Mouse (Mus musculus): Measurements from ENCODE around the gene Dnajc4. TPM values are rescaled to one million over a fixed set of nuclear protein-coding genes. Genes with fewer than 3 reads are reported as not detected.
A peak's percentile ranks its signal among the peaks of the same experiment; 100 is the strongest.

Dnajc4 gene
- 30.7 and 32.1 TPM in 2 replicates for polyA plus RNA-seq (2015; fragmentation: Nextera tagmentation; extraction: Ambion mirVana)

GRCm38 (mm10) chr19:6992011-6992858, at the start of gene Dnajc4:
TSS of gene Dnajc4 (minus strand) at chr19:6992572.
- peak within 1 kb of the TSS; percentile 53 for H3K4me3 ChIP-seq (replicated peaks; ENCODE audit: low read depth, low read length)
- H3K27me3 ChIP-seq (ENCODE audit: insufficient read depth, low read length) = no peaks in the 10 kb centered on the region
- peak within 1 kb of the TSS; percentile 68 for H3K9ac ChIP-seq (ENCODE audit: low read depth, low read length)
- H3K4me1 ChIP-seq (replicated peaks; ENCODE audit: insufficient read depth, low read length) = peaks cover 30% of the 10 kb centered on the region
- H3K27ac ChIP-seq = peak within 1 kb of the TSS; percentile 73
- WGBS = 1% methylated on average over 37 of the region's 37 CpGs
- peak; percentile 99 for DNase-seq (ENCODE audit: low spot score)
- peak; percentile 93 for ATAC-seq (replicated peaks; ENCODE audit: low FRiP score, low read depth)
- peak; percentile 38 for TF ChIP-seq CTCF (IDR thresholded peaks at IDR 0.05; ENCODE audit: low read depth)
- peak within 1 kb of the TSS; percentile 97 for H3K4me2 ChIP-seq (ENCODE audit: low read length)
- H3K9me3 ChIP-seq (replicated peaks; ENCODE audit: low read length) = no peaks in the 10 kb centered on the region
- no peaks in the 10 kb centered on the region for H3K36me3 ChIP-seq (ENCODE audit: insufficient read depth, low read length)

GRCm38 (mm10) chr19:7041171-7041570, 48.8 kb upstream of the Dnajc4 start:
- H3K4me3 ChIP-seq (replicated peaks; ENCODE audit: low read depth, low read length) = no peak overlapping the region
- DNase-seq (ENCODE audit: low spot score) = no peak
- no peak for ATAC-seq (replicated peaks; ENCODE audit: low FRiP score, low read depth)
- no peaks in the 10 kb centered on the region for H3K9me3 ChIP-seq (replicated peaks; ENCODE audit: low read length)
- peak overlapping the region; percentile 87; the same call in 1 of the 2 replicates for H3K27ac ChIP-seq
- 90% methylated on average over 2 of the region's 2 CpGs for WGBS
- peaks cover 10% of the 10 kb centered on the region; the same call in 1 of the 2 replicates for H3K4me1 ChIP-seq (replicated peaks; ENCODE audit: insufficient read depth, low read length)
- TF ChIP-seq CTCF (IDR thresholded peaks at IDR 0.05; ENCODE audit: low read depth) = no peak
- no peaks in the 10 kb centered on the region for H3K27me3 ChIP-seq (ENCODE audit: insufficient read depth, low read length)
- H3K9ac ChIP-seq (ENCODE audit: low read depth, low read length) = no peak overlapping the region
- H3K36me3 ChIP-seq (ENCODE audit: insufficient read depth, low read length) = no peaks in the 10 kb centered on the region
- H3K4me2 ChIP-seq (ENCODE audit: low read length) = no peak overlapping the region

- ATAC-seq (replicated peaks; ENCODE audit: low FRiP score, low read depth) (no peak), DNase-seq (ENCODE audit: low spot score) (no peak)
- Histone ChIP-seq H3K4me1 (replicated peaks; ENCODE audit: insufficient read depth, low read length) (peaks cover 10% of the 10 kb centered on the region; the same call in 1 of the 2 replicates), H3K4me3 (replicated peaks; ENCODE audit: low read depth, low read length) (peak overlapping the region; percentile 47), H3K9me3 (replicated peaks; ENCODE audit: low read length) (no peaks in the 10 kb centered on the region), H3K27ac (peak overlapping the region; percentile 87), H3K36me3 (ENCODE audit: insufficient read depth, low read length) (no peaks in the 10 kb centered on the region), H3K27me3 (ENCODE audit: insufficient read depth, low read length) (no peaks in the 10 kb centered on the region), H3K9ac (ENCODE audit: low read depth, low read length) (peak overlapping the region; percentile 62), H3K4me2 (ENCODE audit: low read length) (peak overlapping the region; percentile 65)
- TF ChIP-seq CTCF (IDR thresholded peaks at IDR 0.05; ENCODE audit: low read depth) = no peak
- 21% methylated on average over 13 of the region's 13 CpGs for WGBS
Observed at GRCm38 (mm10) chr19:7040637-7041130, 48.3 kb upstream of the Dnajc4 start.

- peaks cover 3% of the 10 kb centered on the region; the same call in 1 of the 2 replicates for H3K36me3 ChIP-seq (ENCODE audit: insufficient read depth, low read length)
- peaks cover 10% of the 10 kb centered on the region; the same call in 1 of the 2 replicates for H3K4me1 ChIP-seq (replicated peaks; ENCODE audit: insufficient read depth, low read length)
- peak within 1 kb of the TSS; percentile 91 for H3K9ac ChIP-seq (ENCODE audit: low read depth, low read length)
- DNase-seq (ENCODE audit: low spot score) (peak; percentile 100), ATAC-seq (replicated peaks; ENCODE audit: low FRiP score, low read depth) (peak; percentile 99)
- peak; percentile 60 for TF ChIP-seq CTCF (IDR thresholded peaks at IDR 0.05; ENCODE audit: low read depth)
- peak within 1 kb of the TSS; percentile 87 for H3K27ac ChIP-seq
- H3K27me3 ChIP-seq (ENCODE audit: insufficient read depth, low read length) = no peaks in the 10 kb centered on the region
- peak within 1 kb of the TSS; percentile 65 for H3K4me2 ChIP-seq (ENCODE audit: low read length)
- under 1% methylated on average over 49 of the region's 49 CpGs for WGBS
- H3K4me3 ChIP-seq (replicated peaks; ENCODE audit: low read depth, low read length) = peak within 1 kb of the TSS; percentile 94
- no peaks in the 10 kb centered on the region for H3K9me3 ChIP-seq (replicated peaks; ENCODE audit: low read length)
Observed at GRCm38 (mm10) chr19:7039841-7040636, 47.7 kb upstream of the Dnajc4 start, which contains the start of gene Stip1. TSS of gene Stip1 (minus strand) at chr19:7039967.

- TF ChIP-seq CTCF (IDR thresholded peaks at IDR 0.05; ENCODE audit: low read depth) = no peak
- peak overlapping the region; percentile 56 for H3K4me2 ChIP-seq (ENCODE audit: low read length)
- ATAC-seq (replicated peaks; ENCODE audit: low FRiP score, low read depth) (peak; percentile 25), DNase-seq (ENCODE audit: low spot score) (peak; percentile 63)
- H3K4me1 ChIP-seq (replicated peaks; ENCODE audit: insufficient read depth, low read length) = peaks cover 10% of the 10 kb centered on the region; the same call in 1 of the 2 replicates
- H3K27me3 ChIP-seq (ENCODE audit: insufficient read depth, low read length) = no peaks in the 10 kb centered on the region
- H3K27ac ChIP-seq = peak overlapping the region; percentile 87
- no peaks in the 10 kb centered on the region for H3K9me3 ChIP-seq (replicated peaks; ENCODE audit: low read length)
- H3K4me3 ChIP-seq (replicated peaks; ENCODE audit: low read depth, low read length) = peak overlapping the region; percentile 94
- peak overlapping the region; percentile 91 for H3K9ac ChIP-seq (ENCODE audit: low read depth, low read length)
- peaks cover 8% of the 10 kb centered on the region; the same call in 1 of the 2 replicates for H3K36me3 ChIP-seq (ENCODE audit: insufficient read depth, low read length)
- under 1% methylated on average over 32 of the region's 35 CpGs for WGBS
Observed at GRCm38 (mm10) chr19:7039088-7039720, 46.8 kb upstream of the Dnajc4 start.
